Mouse (Mus musculus) T-helper 1 cell (primary cell): ENCODE data around the gene Zfp367.

Source experiments
- in situ Hi-C: fragments of 300-600 bp; cut with MboI, MseI; formaldehyde crosslinking; loops from one replicate; pipeline ENCODE4 v1.15.1; 2025; ENCODE audit warnings: high pct_unique_total_duplicates

Gene Zfp367

GRCm38 (mm10) chr13:64153083-64153682, at the start of gene Zfp367:
TSS of gene Zfp367 (minus strand) at chr13:64153202.
- in situ Hi-C loops, result loop anchor here (25.0 kb wide), 1 partner anchor 1084 kb away; no protein-coding TSS in a partner anchor

- in situ Hi-C loops, result no loop called here
These were observed 47.9 kb upstream of the Zfp367 start for GRCm38 (mm10) chr13:64200911-64201310.

- in situ Hi-C loops, result no loop called here
These were observed 45.3 kb upstream of the Zfp367 start for GRCm38 (mm10) chr13:64198310-64198709.

GRCm38 (mm10) chr13:64197899-64198298, 44.9 kb upstream of the Zfp367 start:
- in situ Hi-C loops, result no loop called here

- in situ Hi-C loops, result no loop called here
These were observed 34.1 kb upstream of the Zfp367 start for GRCm38 (mm10) chr13:64187065-64187464.

- in situ Hi-C loops, result no loop called here
These were observed 33.5 kb upstream of the Zfp367 start for GRCm38 (mm10) chr13:64186516-64186915.

- in situ Hi-C loops, result no loop called here
These were observed 32.6 kb upstream of the Zfp367 start for GRCm38 (mm10) chr13:64185586-64185985.

- in situ Hi-C loops, result no loop called here
These were observed 32.2 kb upstream of the Zfp367 start for GRCm38 (mm10) chr13:64185176-64185575.

GRCm38 (mm10) chr13:64184361-64184760, 31.4 kb upstream of the Zfp367 start:
- in situ Hi-C loops, result no loop called here

- in situ Hi-C loops, result no loop called here
These were observed 30.6 kb upstream of the Zfp367 start for GRCm38 (mm10) chr13:64183583-64183982.

GRCm38 (mm10) chr13:64182091-64182490, 29.1 kb upstream of the Zfp367 start:
- in situ Hi-C loops, result no loop called here

- in situ Hi-C loops, result no loop called here
These were observed 27.9 kb upstream of the Zfp367 start for GRCm38 (mm10) chr13:64180888-64181287.

GRCm38 (mm10) chr13:64180300-64180699, 27.3 kb upstream of the Zfp367 start:
- in situ Hi-C loops, result no loop called here

GRCm38 (mm10) chr13:64178746-64179652, 26.0 kb upstream of the Zfp367 start:
- in situ Hi-C loops, result loop anchor here (5.0 kb wide), 2 partner anchors 33 to 123 kb away; no protein-coding TSS in a partner anchor

GRCm38 (mm10) chr13:64178000-64178399, 25.0 kb upstream of the Zfp367 start:
- in situ Hi-C loops, result loop anchor here (5.0 kb wide), 2 partner anchors 34 to 124 kb away; no protein-coding TSS in a partner anchor

- in situ Hi-C loops, result loop anchor here (25.0 kb wide), 1 partner anchor 1068 kb away; no protein-coding TSS in a partner anchor
These were observed 16.7 kb upstream of the Zfp367 start for GRCm38 (mm10) chr13:64169746-64170145.

GRCm38 (mm10) chr13:64163147-64163715, 10.2 kb upstream of the Zfp367 start:
- in situ Hi-C loops, result loop anchor here (25.0 kb wide), 1 partner anchor 1074 kb away; no protein-coding TSS in a partner anchor

- in situ Hi-C loops, result loop anchor here (25.0 kb wide), 1 partner anchor 1075 kb away; no protein-coding TSS in a partner anchor
These were observed 9.6 kb upstream of the Zfp367 start for GRCm38 (mm10) chr13:64162626-64163025.

GRCm38 (mm10) chr13:64161916-64162611, 9.1 kb upstream of the Zfp367 start:
- in situ Hi-C loops, result loop anchor here (25.0 kb wide), 1 partner anchor 1075 kb away; no protein-coding TSS in a partner anchor

GRCm38 (mm10) chr13:64161548-64161915, 8.5 kb upstream of the Zfp367 start, which contains the start of gene Habp4:
TSS of gene Habp4 (plus strand) at chr13:64161824.
- in situ Hi-C loops, result loop anchor here (25.0 kb wide), 1 partner anchor 1076 kb away; no protein-coding TSS in a partner anchor

GRCm38 (mm10) chr13:64156966-64157365, 4.0 kb upstream of the Zfp367 start:
- in situ Hi-C loops, result loop anchor here (25.0 kb wide), 1 partner anchor 1080 kb away; no protein-coding TSS in a partner anchor
